Mouse (Mus musculus) megakaryocyte, embryonic 14.5 days (primary cell): ENCODE data around the gene Lrfn2. TPM values are rescaled to one million over a fixed set of nuclear protein-coding genes. Genes with fewer than 3 reads are reported as not detected.

Experiments used
- H3K27me3 ChIP-seq: replicated peaks from 2 replicates; pipeline ENCODE3; 2012; ENCODE audit warnings: inconsistent platforms
- H3K36me3 ChIP-seq: replicated peaks from 2 replicates; pipeline ENCODE3; 2012; ENCODE audit warnings: low read length, inconsistent platforms, mixed read lengths
- H3K4me1 ChIP-seq: 2 replicates; pipeline ENCODE4 v1.6.1; 2012; ENCODE audit warnings: inconsistent platforms
- H3K4me3 ChIP-seq: replicated peaks from 2 replicates; pipeline ENCODE3; 2012; ENCODE audit warnings: moderate library complexity, mild to moderate bottlenecking, inconsistent platforms
- H3K9me3 ChIP-seq: 2 replicates; pipeline ENCODE4 v1.6.1; 2012; ENCODE audit warnings: inconsistent platforms
- FLI1 ChIP-seq: IDR thresholded peaks from 2 replicates; pipeline ENCODE4 v1.6.1; 2012; ENCODE audit warnings: low read length, inconsistent platforms, mixed read lengths
- GATA1 ChIP-seq: IDR thresholded peaks from 3 replicates; pipeline ENCODE4 v1.6.1; 2012; ENCODE audit warnings: mixed read lengths, low read length, inconsistent platforms, borderline replicate concordance
- polyA plus RNA-seq: library from polyadenylated mRNA; stranded (reverse); fragments of >175 nt; gene quantifications from 2 replicates; pipeline ENCODE4 v1.2.3, GENCODE M21; 2012; ENCODE audit warnings: low replicate concordance; ENCODE audit not compliant: insufficient read depth

Lrfn2 gene
- polyA plus RNA-seq, 1 experiment, result not detected

DNA sequence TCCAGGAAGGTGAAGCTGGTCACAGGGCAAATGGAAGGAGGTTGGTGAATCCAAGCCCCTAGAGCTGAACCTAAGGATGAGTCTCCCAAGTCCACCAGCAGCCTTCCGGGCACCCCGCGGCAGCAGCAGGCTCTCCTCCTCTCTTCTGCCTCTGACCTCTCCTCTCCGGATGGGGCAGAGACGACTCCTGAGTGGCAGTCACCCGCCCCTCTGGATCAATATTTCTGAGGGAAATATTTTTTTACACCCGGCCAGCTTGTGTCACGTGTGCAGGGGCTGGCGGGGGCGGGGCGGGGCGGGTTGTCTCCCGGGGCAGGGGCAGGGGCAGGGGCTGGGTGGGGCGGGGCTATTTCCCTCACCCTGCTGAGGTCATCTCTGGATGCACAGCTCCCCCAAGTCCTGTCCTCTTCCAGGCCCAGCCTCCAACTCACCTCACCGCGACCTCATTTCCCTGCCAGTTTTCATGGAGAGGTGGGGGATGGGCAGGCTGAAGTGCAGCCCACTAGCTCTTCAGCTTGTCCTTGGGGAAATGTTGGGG lies 28.1 kb downstream of the Lrfn2 start:
- TF ChIP-seq FLI1 (no peak), GATA1 (no peak)
- Histone ChIP-seq H3K4me1 (no peaks in the 10 kb centered on the region), H3K4me3 (no peak overlapping the region), H3K27me3 (no peaks in the 10 kb centered on the region), H3K36me3 (no peaks in the 10 kb centered on the region), H3K9me3 (peaks cover 70% of the 10 kb centered on the region)

DNA sequence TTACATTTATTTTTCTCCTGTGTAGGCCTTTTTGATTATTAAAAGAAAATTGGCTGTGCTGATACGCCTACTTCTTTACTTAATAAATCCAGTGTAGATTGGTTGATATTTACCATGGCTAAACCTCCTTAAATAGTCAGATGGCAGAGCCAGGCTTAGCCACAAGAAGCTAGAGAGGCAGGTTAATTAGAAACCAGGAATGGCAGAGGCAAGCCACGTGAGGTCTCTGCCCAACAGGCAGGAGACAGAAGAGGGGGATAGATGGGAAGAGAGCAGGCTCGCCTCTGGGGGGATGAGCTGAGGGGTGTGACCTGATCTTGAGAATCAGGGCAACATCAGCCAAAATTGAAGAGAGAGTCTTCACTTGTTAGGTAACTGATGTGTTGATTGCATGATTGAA lies 30.5 kb downstream of the Lrfn2 start:
- H3K9me3 ChIP-seq, result peaks cover 69% of the 10 kb centered on the region
- no peak for TF ChIP-seq FLI1
- TF ChIP-seq GATA1, result no peak

DNA sequence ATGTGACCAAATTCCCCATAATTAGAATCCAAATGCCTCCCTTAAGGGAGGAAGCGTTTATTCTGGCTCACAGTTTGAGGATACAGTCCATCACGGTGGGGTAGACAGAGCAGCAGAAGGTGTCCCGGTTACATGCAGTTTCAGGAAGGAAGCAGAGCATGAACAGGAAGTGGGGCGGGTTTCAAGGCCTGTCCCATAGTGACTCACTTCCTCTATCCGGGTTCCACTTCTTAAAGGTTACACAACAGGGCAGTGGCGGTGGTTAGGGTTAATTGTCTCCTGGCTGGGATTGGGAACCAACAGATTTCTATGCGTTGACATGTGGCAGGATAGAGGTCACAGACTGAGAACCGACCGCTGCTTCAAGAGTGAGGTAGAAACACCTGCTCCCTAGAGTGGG lies 31.6 kb downstream of the Lrfn2 start:
- no peak for TF ChIP-seq FLI1
- TF ChIP-seq GATA1, result no peak
- peaks cover 66% of the 10 kb centered on the region for H3K9me3 ChIP-seq
- H3K4me3 ChIP-seq, result no peak overlapping the region
- no peaks in the 10 kb centered on the region for H3K27me3 ChIP-seq
- no peaks in the 10 kb centered on the region for H3K4me1 ChIP-seq
- H3K36me3 ChIP-seq, result no peaks in the 10 kb centered on the region

More for the DNA sequence above, 30.5 kb downstream of the Lrfn2 start:
- Histone ChIP-seq H3K4me1 (no peaks in the 10 kb centered on the region), H3K27me3 (no peaks in the 10 kb centered on the region), H3K36me3 (no peaks in the 10 kb centered on the region), H3K4me3 (no peak overlapping the region)

DNA sequence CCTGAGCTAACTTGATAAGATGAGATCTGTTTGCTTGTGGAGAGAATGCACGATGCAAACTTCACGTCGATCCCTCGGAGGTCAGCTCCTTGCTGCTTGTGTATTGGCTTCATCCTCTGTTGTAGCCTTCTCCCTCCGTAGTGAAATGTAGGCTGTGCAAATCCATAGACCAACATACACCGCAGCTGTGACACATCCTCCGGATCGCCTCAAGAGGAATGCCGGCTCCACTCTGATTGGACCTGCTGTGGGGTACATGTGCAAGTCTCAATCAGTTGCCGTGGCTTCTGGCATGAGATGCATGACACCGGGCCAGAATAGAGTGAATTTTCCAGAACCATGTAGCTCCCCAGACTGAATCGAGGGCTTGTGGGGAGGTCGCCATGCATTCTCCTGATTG lies 36.1 kb downstream of the Lrfn2 start:
- Histone ChIP-seq H3K27me3 (no peaks in the 10 kb centered on the region), H3K36me3 (no peaks in the 10 kb centered on the region), H3K4me3 (no peak overlapping the region), H3K9me3 (peaks cover 42% of the 10 kb centered on the region), H3K4me1 (no peaks in the 10 kb centered on the region)
- TF ChIP-seq FLI1 (no peak), GATA1 (no peak)

DNA sequence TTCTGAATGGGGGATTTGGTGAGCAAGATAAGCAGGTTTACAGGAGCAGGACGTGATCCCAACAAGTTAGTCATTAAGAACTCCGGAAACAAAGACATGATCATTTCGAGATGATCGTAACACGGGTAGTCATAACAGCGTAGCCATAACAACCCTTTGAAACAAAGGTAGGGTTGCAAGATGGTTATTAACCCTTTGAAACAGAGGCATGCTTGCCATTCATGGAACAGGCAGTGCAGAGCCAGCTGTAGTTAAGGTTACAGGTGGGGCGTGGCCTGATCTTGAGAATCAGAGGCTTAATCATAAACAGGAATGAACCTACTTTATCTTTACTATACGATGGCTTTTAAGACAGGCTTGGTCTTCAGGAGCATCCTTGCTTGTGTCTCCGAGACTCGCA lies 39.1 kb downstream of the Lrfn2 start:
- no peak overlapping the region for H3K4me3 ChIP-seq
- no peaks in the 10 kb centered on the region for H3K27me3 ChIP-seq
- H3K36me3 ChIP-seq, result no peaks in the 10 kb centered on the region
- no peaks in the 10 kb centered on the region for H3K4me1 ChIP-seq
- peaks cover 20% of the 10 kb centered on the region for H3K9me3 ChIP-seq
- TF ChIP-seq GATA1, result no peak
- TF ChIP-seq FLI1, result no peak

DNA sequence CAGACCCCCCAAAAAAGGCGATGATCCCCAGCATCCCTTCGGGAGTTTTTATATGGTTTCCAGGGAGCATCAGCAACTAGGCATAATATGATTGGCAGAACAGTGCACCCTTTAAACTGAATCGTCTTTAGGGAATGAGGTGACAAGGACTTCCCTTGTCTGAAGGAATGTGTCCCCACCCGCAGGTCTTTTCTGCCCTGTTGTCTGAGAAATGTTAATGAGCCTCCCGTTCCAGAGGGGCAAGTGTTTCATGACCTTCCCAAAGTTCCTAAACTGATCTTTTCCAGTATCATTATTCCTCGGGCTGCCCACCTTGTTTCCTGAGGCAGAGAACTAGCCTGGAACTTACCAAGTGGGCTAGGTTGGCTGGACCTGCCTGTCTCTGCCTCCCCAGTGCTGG lies 40.7 kb downstream of the Lrfn2 start:
- no peaks in the 10 kb centered on the region for H3K4me1 ChIP-seq
- H3K9me3 ChIP-seq, result peaks cover 15% of the 10 kb centered on the region
- H3K27me3 ChIP-seq, result no peaks in the 10 kb centered on the region
- TF ChIP-seq FLI1 (no peak), GATA1 (no peak)
- H3K36me3 ChIP-seq, result no peaks in the 10 kb centered on the region
- no peak overlapping the region for H3K4me3 ChIP-seq

DNA sequence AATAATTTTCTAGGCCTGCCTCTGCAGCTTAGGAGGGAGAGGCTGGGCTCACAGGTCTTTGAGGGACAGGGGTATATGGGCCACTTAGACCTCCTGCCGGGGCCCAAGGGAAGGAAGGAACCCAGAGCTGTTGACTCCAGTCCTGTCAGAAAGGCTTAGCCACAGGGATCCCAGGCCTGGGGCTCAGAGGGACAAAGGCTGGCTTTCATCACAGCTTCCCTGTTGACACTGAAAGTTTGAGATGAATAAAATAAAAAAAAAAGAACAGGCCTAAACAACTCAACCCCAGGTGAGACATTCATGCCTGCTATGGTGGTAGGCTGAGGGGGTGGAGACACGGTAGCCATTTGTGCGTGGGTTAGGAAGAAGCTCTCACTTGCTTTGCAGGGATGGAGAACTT lies 41.2 kb downstream of the Lrfn2 start:
- H3K4me3 ChIP-seq, result no peak overlapping the region
- no peaks in the 10 kb centered on the region for H3K36me3 ChIP-seq
- no peak for TF ChIP-seq GATA1
- TF ChIP-seq FLI1, result no peak
- no peaks in the 10 kb centered on the region for H3K27me3 ChIP-seq
- no peaks in the 10 kb centered on the region for H3K4me1 ChIP-seq
- peaks cover 15% of the 10 kb centered on the region for H3K9me3 ChIP-seq

DNA sequence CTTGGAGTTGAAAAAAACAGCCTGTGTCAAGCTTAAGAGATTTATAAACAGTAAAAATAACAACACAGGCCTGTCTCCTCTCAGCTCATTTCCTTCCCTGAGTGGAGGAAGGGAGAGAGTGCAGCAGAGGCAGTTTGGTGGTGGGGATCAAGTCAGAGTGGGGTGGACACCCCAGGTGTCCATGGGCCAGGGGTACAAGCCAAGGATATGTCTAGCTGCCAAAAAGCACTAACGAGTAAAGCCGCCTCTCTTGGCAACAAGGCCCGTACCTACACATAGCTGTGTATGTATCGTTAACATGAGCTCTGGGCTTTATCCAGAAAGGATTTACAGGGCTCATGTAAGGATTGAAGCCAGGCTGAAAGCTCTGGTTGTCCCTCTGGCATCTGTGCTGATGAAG lies 42.9 kb downstream of the Lrfn2 start:
- no peak overlapping the region for H3K4me3 ChIP-seq
- H3K9me3 ChIP-seq, result peaks cover 10% of the 10 kb centered on the region
- no peaks in the 10 kb centered on the region for H3K36me3 ChIP-seq
- TF ChIP-seq FLI1 (no peak), GATA1 (no peak)
- H3K4me1 ChIP-seq, result no peaks in the 10 kb centered on the region
- no peaks in the 10 kb centered on the region for H3K27me3 ChIP-seq

DNA sequence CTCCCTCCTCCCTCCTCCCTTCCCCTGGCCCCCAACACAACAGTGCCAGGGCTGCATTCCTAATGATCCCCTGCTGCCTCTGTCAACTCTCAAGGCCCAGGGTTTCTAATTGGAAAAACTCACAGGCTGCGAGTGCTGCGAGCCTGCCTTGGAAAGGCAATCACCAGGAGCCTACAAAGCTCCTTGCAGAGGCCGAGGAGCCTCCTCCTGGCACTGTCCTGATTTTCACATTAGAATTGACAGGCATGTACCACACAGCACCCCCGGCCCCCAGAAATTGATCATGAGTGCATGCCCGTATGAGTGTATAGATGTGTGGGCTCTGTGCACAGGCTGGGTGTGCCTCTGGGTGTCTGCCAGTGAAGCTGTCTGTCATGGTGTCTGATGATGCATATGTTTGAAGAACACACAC lies 44.4 kb downstream of the Lrfn2 start:
- H3K4me1 ChIP-seq, result no peaks in the 10 kb centered on the region
- H3K27me3 ChIP-seq, result no peaks in the 10 kb centered on the region
- peaks cover 10% of the 10 kb centered on the region for H3K9me3 ChIP-seq
- no peaks in the 10 kb centered on the region for H3K36me3 ChIP-seq
- TF ChIP-seq GATA1 (no peak), FLI1 (no peak)
- H3K4me3 ChIP-seq, result no peak overlapping the region

DNA sequence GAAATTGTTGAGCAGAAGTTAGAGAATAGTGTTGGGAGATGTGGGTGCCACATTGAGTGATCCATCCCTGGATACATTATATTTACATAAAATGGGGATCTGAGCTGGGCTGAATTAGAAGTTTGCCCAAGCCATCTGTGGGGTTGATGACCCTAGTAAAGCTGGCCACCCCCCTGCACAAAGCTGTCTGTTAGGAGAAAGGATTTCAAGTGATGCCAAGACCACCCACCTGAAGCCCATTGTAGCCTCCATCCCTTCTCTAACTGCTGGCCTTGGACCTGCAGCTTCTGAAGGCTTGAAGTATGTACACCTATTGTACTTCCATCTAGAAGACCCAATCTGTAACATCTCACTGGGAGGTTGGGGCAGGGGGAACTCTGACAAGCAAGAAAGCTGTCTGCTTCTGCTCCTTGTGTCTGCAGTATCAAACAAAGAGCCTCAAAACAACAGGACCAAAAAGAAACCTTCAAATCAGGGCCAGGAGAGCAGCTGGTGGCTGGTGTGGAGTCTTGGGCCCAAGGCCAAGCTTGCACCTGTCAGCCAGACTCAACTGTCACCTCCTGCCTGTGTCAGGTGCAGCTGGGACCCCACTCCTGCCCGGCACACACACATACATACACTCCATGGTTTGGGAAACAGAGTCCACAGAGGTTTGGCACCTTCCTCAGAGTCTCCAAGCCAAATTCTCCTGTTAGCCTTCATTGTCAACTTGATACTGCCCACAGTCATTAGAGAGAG lies 63.2 kb downstream of the Lrfn2 start:
- H3K4me1 ChIP-seq, result no peaks in the 10 kb centered on the region
- no peak overlapping the region for H3K4me3 ChIP-seq
- H3K36me3 ChIP-seq, result no peaks in the 10 kb centered on the region
- no peak for TF ChIP-seq GATA1
- TF ChIP-seq FLI1, result no peak
- H3K27me3 ChIP-seq, result peaks cover 2% of the 10 kb centered on the region
- H3K9me3 ChIP-seq, result peaks cover 35% of the 10 kb centered on the region
